Mouse (Mus musculus): ENCODE data around the gene Acacb. TPM values are rescaled to one million over a fixed set of nuclear protein-coding genes. Genes with fewer than 3 reads are reported as not detected.

Acacb gene
- total RNA-seq, 2 experiments from 2014 or later = 130 to 232 TPM

- DNase-seq (ENCODE audit: low spot score in 2 of 2) = peak; percentile 60 to 69
Observed at GRCm38 (mm10) chr5:114134091-114134534, 12.2 kb upstream of the Acacb start.

- DNase-seq (ENCODE audit: low spot score in 2 of 2) = no peak
Observed at GRCm38 (mm10) chr5:114135516-114135915, 10.8 kb upstream of the Acacb start.

- no peak for DNase-seq (ENCODE audit: low spot score in 2 of 2)
Observed at GRCm38 (mm10) chr5:114137481-114138276, 8.7 kb upstream of the Acacb start.

- DNase-seq (ENCODE audit: low spot score in 2 of 2) = no peak
Observed at GRCm38 (mm10) chr5:114138277-114139164, 7.8 kb upstream of the Acacb start.

GRCm38 (mm10) chr5:114139175-114139574 lies 7.2 kb upstream of the Acacb start:
- peak; percentile 75 to 81 for DNase-seq (ENCODE audit: low spot score in 2 of 2)

- no peak for DNase-seq (ENCODE audit: low spot score in 2 of 2)
Observed at GRCm38 (mm10) chr5:114147043-114147972, 973 bp downstream of the Acacb start.

- DNase-seq (ENCODE audit: low spot score in 2 of 2) = no peak
Observed at GRCm38 (mm10) chr5:114152359-114153092, 6.2 kb downstream of the Acacb start.

- DNase-seq (ENCODE audit: low spot score in 2 of 2) = no peak
Observed at GRCm38 (mm10) chr5:114153490-114153889, 7.2 kb downstream of the Acacb start.

- no peak for DNase-seq (ENCODE audit: low spot score in 2 of 2)
Observed at GRCm38 (mm10) chr5:114154765-114155164, 8.4 kb downstream of the Acacb start.

- no peak for DNase-seq (ENCODE audit: low spot score in 2 of 2)
Observed at GRCm38 (mm10) chr5:114155168-114155933, 9.0 kb downstream of the Acacb start.

GRCm38 (mm10) chr5:114157236-114157635 lies 10.9 kb downstream of the Acacb start:
- no peak for DNase-seq (ENCODE audit: low spot score in 2 of 2)

GRCm38 (mm10) chr5:114161424-114161823 lies 15.1 kb downstream of the Acacb start:
- DNase-seq (ENCODE audit: low spot score in 2 of 2) = no peak

- no peak for DNase-seq (ENCODE audit: low spot score in 2 of 2)
Observed at GRCm38 (mm10) chr5:114162106-114162815, 15.9 kb downstream of the Acacb start.

GRCm38 (mm10) chr5:114163117-114163696 lies 16.9 kb downstream of the Acacb start:
- DNase-seq (ENCODE audit: low spot score in 2 of 2) = no peak

GRCm38 (mm10) chr5:114170345-114170744 lies 24.0 kb downstream of the Acacb start:
- DNase-seq (ENCODE audit: low spot score in 2 of 2) = no peak

- no peak for DNase-seq (ENCODE audit: low spot score in 2 of 2)
Observed at GRCm38 (mm10) chr5:114172936-114173335, 26.6 kb downstream of the Acacb start.

- DNase-seq (ENCODE audit: low spot score in 2 of 2) = no peak
Observed at GRCm38 (mm10) chr5:114173458-114173857, 27.1 kb downstream of the Acacb start.

GRCm38 (mm10) chr5:114173877-114174581 lies 27.7 kb downstream of the Acacb start:
- DNase-seq (ENCODE audit: low spot score in 2 of 2) = no peak
